16 mouse cellular contexts compared by ENCODE assay signal in the genomic region with DNA sequence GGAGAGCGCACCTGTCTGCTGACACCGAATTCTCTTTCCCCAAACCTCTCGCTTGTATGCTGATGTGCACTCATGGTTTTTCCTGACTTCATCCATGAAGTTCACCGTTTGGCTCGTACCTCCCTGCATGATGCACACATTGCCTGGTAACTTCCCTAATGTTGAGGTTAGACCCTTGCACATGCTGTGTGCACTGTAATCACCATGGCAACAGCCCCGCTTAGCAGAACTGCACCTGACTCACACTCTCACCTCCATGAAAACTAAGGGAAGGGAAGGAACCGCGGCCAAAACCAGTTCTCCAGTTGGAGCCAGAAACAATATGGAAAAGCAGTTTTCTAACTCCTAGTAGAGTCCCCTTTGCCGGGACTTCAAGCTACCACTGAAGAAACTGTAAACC.
DNase-seq lines count a peak whose midpoint lies in the region; ATAC-seq and TF ChIP-seq lines count a peak whose summit lies in the region.
"Had no signal": no experiment of that assay in that cellular context is flagged by ENCODE, and none has a peak within 500 bp of the region (broad histone marks: within the 10 kb centered on the region; RNA-seq: fewer than 3 reads in every experiment).

No protein-coding gene starts in this region.

- H3K27ac ChIP-seq in forebrain, embryonic 10.5 days: peak overlapping the region; percentile 48; the same call in 1 of the 2 replicates
- H3K27ac ChIP-seq in forebrain, postnatal 0 days (ENCODE audit: low read depth, low read length): no peak overlapping the region
- no peak overlapping the region for H3K27ac ChIP-seq in neural tube, embryonic 15.5 days (replicated peaks)
- H3K27ac ChIP-seq in limb, embryonic 10.5 days: no peak overlapping the region
- H3K27ac ChIP-seq: embryonic facial prominence, embryonic 12.5 days; hindbrain, embryonic 15.5 days had no signal

- no peaks in the 10 kb centered on the region for H3K27me3 ChIP-seq in forebrain, embryonic 10.5 days (ENCODE audit: poor library complexity, severe bottlenecking)
- H3K27me3 ChIP-seq in forebrain, postnatal 0 days (ENCODE audit: insufficient read depth, low read length): no peaks in the 10 kb centered on the region
- H3K27me3 ChIP-seq in neural tube, embryonic 15.5 days (replicated peaks): no peaks in the 10 kb centered on the region
- peaks cover 14% of the 10 kb centered on the region; the same call in 1 of the 2 replicates for H3K27me3 ChIP-seq in limb, embryonic 10.5 days (ENCODE audit: low read depth, poor library complexity, severe bottlenecking)
- H3K27me3 ChIP-seq: CH12.LX; embryonic facial prominence, embryonic 12.5 days; hindbrain, embryonic 15.5 days had no signal

- H3K4me2 ChIP-seq in forebrain, postnatal 0 days (ENCODE audit: low read depth): no peak overlapping the region
- no peak overlapping the region for H3K4me2 ChIP-seq in neural tube, embryonic 15.5 days
- H3K4me2 ChIP-seq: embryonic facial prominence, embryonic 12.5 days; heart, embryonic 12.5 days; hindbrain, embryonic 15.5 days had no signal

- H3K9ac ChIP-seq in forebrain, postnatal 0 days: no peak overlapping the region
- no peak overlapping the region for H3K9ac ChIP-seq in neural tube, embryonic 15.5 days (replicated peaks)
- H3K9ac ChIP-seq: embryonic facial prominence, embryonic 12.5 days; heart, embryonic 12.5 days; hindbrain, embryonic 15.5 days had no signal

- peaks cover 30% of the 10 kb centered on the region for H3K4me1 ChIP-seq in forebrain, embryonic 10.5 days
- 0 out of 2 replicates have a peak, but pooled peaks cover 7% of the 10 kb centered on the region for H3K4me1 ChIP-seq in forebrain, postnatal 0 days (ENCODE audit: insufficient read depth)
- peaks cover 22% of the 10 kb centered on the region for H3K4me1 ChIP-seq in neural tube, embryonic 15.5 days
- H3K4me1 ChIP-seq in limb, embryonic 10.5 days: peaks cover 25% of the 10 kb centered on the region

- H3K9me3 ChIP-seq in forebrain, embryonic 10.5 days: no peaks in the 10 kb centered on the region
- H3K9me3 ChIP-seq in forebrain, postnatal 0 days (ENCODE audit: low read length): no peaks in the 10 kb centered on the region
- no peaks in the 10 kb centered on the region for H3K9me3 ChIP-seq in neural tube, embryonic 15.5 days (replicated peaks)
- no peaks in the 10 kb centered on the region for H3K9me3 ChIP-seq in limb, embryonic 10.5 days (replicated peaks)
- H3K9me3 ChIP-seq: embryonic facial prominence, embryonic 12.5 days; heart, embryonic 12.5 days; hindbrain, embryonic 15.5 days had no signal

- H3K4me3 ChIP-seq in forebrain, embryonic 10.5 days: no peak overlapping the region
- no peak overlapping the region for H3K4me3 ChIP-seq in forebrain, postnatal 0 days (ENCODE audit: low read depth, low read length)
- H3K4me3 ChIP-seq in neural tube, embryonic 15.5 days (replicated peaks): no peak overlapping the region
- no peak overlapping the region for H3K4me3 ChIP-seq in limb, embryonic 10.5 days
- H3K4me3 ChIP-seq: embryonic facial prominence, embryonic 12.5 days; heart, embryonic 12.5 days; hindbrain, embryonic 15.5 days had no signal

- 95% methylated on average over 9 of the region's 9 CpGs for WGBS in forebrain, embryonic 10.5 days
- WGBS in forebrain, postnatal 0 days: 88% methylated on average over 9 of the region's 9 CpGs
- WGBS in neural tube, embryonic 15.5 days: 87% methylated on average over 9 of the region's 9 CpGs
- WGBS in limb, embryonic 10.5 days: 94% methylated on average over 9 of the region's 9 CpGs

- no peaks in the 10 kb centered on the region for H3K36me3 ChIP-seq in forebrain, embryonic 10.5 days (replicated peaks)
- H3K36me3 ChIP-seq in forebrain, postnatal 0 days (ENCODE audit: insufficient read depth): no peaks in the 10 kb centered on the region
- no peaks in the 10 kb centered on the region for H3K36me3 ChIP-seq in neural tube, embryonic 15.5 days
- H3K36me3 ChIP-seq in limb, embryonic 10.5 days: no peaks in the 10 kb centered on the region
- H3K36me3 ChIP-seq: embryonic facial prominence, embryonic 12.5 days; heart, embryonic 12.5 days; hindbrain, embryonic 15.5 days had no signal

- no peak for DNase-seq in forebrain, embryonic 10.5 days (ENCODE audit: extremely low spot score, low spot score)
- no peak for DNase-seq in forebrain, postnatal 0 days
- peak; percentile 11 for DNase-seq in neural tube, embryonic 10.5 days (ENCODE audit: extremely low spot score, low spot score)
- DNase-seq in limb, embryonic 10.5 days (ENCODE audit: low spot score): peak; percentile 29
- DNase-seq in embryo, embryonic 11 days: no peak
- DNase-seq in urinary bladder, postnatal 4 days (ENCODE audit: low spot score in 2 of 2): no peak
- DNase-seq: adrenal gland, postnatal 10 days; gastrocnemius, postnatal 36 days had no signal

- no peak for ATAC-seq in forebrain, postnatal 0 days
- ATAC-seq in neural tube, embryonic 15.5 days (ENCODE audit: low FRiP score): no peak
- ATAC-seq: forebrain, embryonic 14.5 days; inflammation-experienced regulatory T-cells, adult 6 months; intestine, postnatal 0 days had no signal

- no peak for TF ChIP-seq CTCF in forebrain, postnatal 0 days (IDR thresholded peaks at IDR 0.05; ENCODE audit: low read depth)

Comparison
In these comparisons a context has a peak if more than half of its experiments do, and no peak if none do; other contexts are left out.
1. DNase-seq: peak in neural tube, embryonic 10.5 days (single experiment) and limb, embryonic 10.5 days (single experiment); none in forebrain, embryonic 10.5 days (single experiment), forebrain, postnatal 0 days (single experiment), embryo, embryonic 11 days (single experiment) and urinary bladder, postnatal 4 days (0 of 2).